Mouse (Mus musculus): ENCODE data around the gene Vcp. TPM values are rescaled to one million over a fixed set of nuclear protein-coding genes. Genes with fewer than 3 reads are reported as not detected.
"Not testable (repeated sequence)": the region's sequence is repeated elsewhere in the genome, so short reads cannot be mapped to it uniquely, and the experiment has no call there.

Vcp gene
- 384 and 390 TPM in 2 replicates for polyA plus RNA-seq (2011; ENCODE audit: insufficient read depth, insufficient read length, low read depth, missing spikeins)

- peak within 1 kb of the TSS; percentile 94 for H3K4me3 ChIP-seq (ENCODE audit: low read depth, low read length)
- not testable (repeated sequence) for H3K4me1 ChIP-seq (ENCODE audit: control insufficient read depth, insufficient read depth, low read length); H3K9me3 ChIP-seq (replicated peaks; ENCODE audit: control insufficient read depth, insufficient read depth, low read length, poor library complexity, severe bottlenecking); H3K27me3 ChIP-seq (ENCODE audit: control insufficient read depth, insufficient read depth, low read length, poor library complexity, severe bottlenecking)
- peak within 1 kb of the TSS; percentile 88 for H3K9ac ChIP-seq (ENCODE audit: low read depth, poor library complexity, severe bottlenecking)
- TF ChIP-seq POLR2A (IDR thresholded peaks at IDR 0.05; ENCODE audit: insufficient read depth, low read length) = peak; percentile 17
- peak within 1 kb of the TSS; percentile 85 for H3K27ac ChIP-seq (ENCODE audit: insufficient read depth, low read length)
- H3K36me3 ChIP-seq (ENCODE audit: control insufficient read depth, insufficient read depth, low read length, poor library complexity, severe bottlenecking) = peaks cover 13% of the 10 kb centered on the region
Observed at GRCm38 (mm10) chr4:43000141-43000986, at the start of gene Vcp. Gene Vcp, minus strand, starts transcription at chr4:43000507.

GRCm38 (mm10) chr4:43047231-43047630 is 46.9 kb upstream of the Vcp start:
- TF ChIP-seq CTCF (IDR thresholded peaks at IDR 0.05; ENCODE audit: low read depth, low read length) (no peak), POLR2A (IDR thresholded peaks at IDR 0.05; ENCODE audit: insufficient read depth, low read length) (no peak), EP300 (IDR thresholded peaks at IDR 0.05; ENCODE audit: insufficient read depth, low read depth, low read length) (no peak)
- H3K4me3 ChIP-seq (ENCODE audit: low read depth, low read length) = no peak overlapping the region
- no peaks in the 10 kb centered on the region for H3K9me3 ChIP-seq (replicated peaks; ENCODE audit: control insufficient read depth, insufficient read depth, low read length, poor library complexity, severe bottlenecking)
- no peak overlapping the region for H3K27ac ChIP-seq (ENCODE audit: insufficient read depth, low read length)
- H3K4me1 ChIP-seq (ENCODE audit: control insufficient read depth, insufficient read depth, low read length) = no peaks in the 10 kb centered on the region
- H3K36me3 ChIP-seq (ENCODE audit: control insufficient read depth, insufficient read depth, low read length, poor library complexity, severe bottlenecking) = no peaks in the 10 kb centered on the region
- H3K27me3 ChIP-seq (ENCODE audit: control insufficient read depth, insufficient read depth, low read length, poor library complexity, severe bottlenecking) = no peaks in the 10 kb centered on the region
- H3K9ac ChIP-seq (ENCODE audit: low read depth, poor library complexity, severe bottlenecking) = no peak overlapping the region

GRCm38 (mm10) chr4:43046607-43047006 is 46.3 kb upstream of the Vcp start:
- TF ChIP-seq POLR2A (IDR thresholded peaks at IDR 0.05; ENCODE audit: insufficient read depth, low read length) (no peak), EP300 (IDR thresholded peaks at IDR 0.05; ENCODE audit: insufficient read depth, low read depth, low read length) (no peak), CTCF (IDR thresholded peaks at IDR 0.05; ENCODE audit: low read depth, low read length) (no peak)
- Histone ChIP-seq H3K4me3 (ENCODE audit: low read depth, low read length) (no peak overlapping the region), H3K27ac (ENCODE audit: insufficient read depth, low read length) (no peak overlapping the region), H3K36me3 (ENCODE audit: control insufficient read depth, insufficient read depth, low read length, poor library complexity, severe bottlenecking) (no peaks in the 10 kb centered on the region), H3K9me3 (replicated peaks; ENCODE audit: control insufficient read depth, insufficient read depth, low read length, poor library complexity, severe bottlenecking) (no peaks in the 10 kb centered on the region), H3K4me1 (ENCODE audit: control insufficient read depth, insufficient read depth, low read length) (no peaks in the 10 kb centered on the region), H3K9ac (ENCODE audit: low read depth, poor library complexity, severe bottlenecking) (no peak overlapping the region), H3K27me3 (ENCODE audit: control insufficient read depth, insufficient read depth, low read length, poor library complexity, severe bottlenecking) (no peaks in the 10 kb centered on the region)

- no peaks in the 10 kb centered on the region for H3K9me3 ChIP-seq (replicated peaks; ENCODE audit: control insufficient read depth, insufficient read depth, low read length, poor library complexity, severe bottlenecking)
- TF ChIP-seq CTCF (IDR thresholded peaks at IDR 0.05; ENCODE audit: low read depth, low read length) (no peak), POLR2A (IDR thresholded peaks at IDR 0.05; ENCODE audit: insufficient read depth, low read length) (no peak), EP300 (IDR thresholded peaks at IDR 0.05; ENCODE audit: insufficient read depth, low read depth, low read length) (no peak)
- H3K36me3 ChIP-seq (ENCODE audit: control insufficient read depth, insufficient read depth, low read length, poor library complexity, severe bottlenecking) = no peaks in the 10 kb centered on the region
- no peaks in the 10 kb centered on the region for H3K27me3 ChIP-seq (ENCODE audit: control insufficient read depth, insufficient read depth, low read length, poor library complexity, severe bottlenecking)
- H3K4me1 ChIP-seq (ENCODE audit: control insufficient read depth, insufficient read depth, low read length) = no peaks in the 10 kb centered on the region
- H3K4me3 ChIP-seq (ENCODE audit: low read depth, low read length) = peak within 1 kb of the TSS; percentile 73
- H3K9ac ChIP-seq (ENCODE audit: low read depth, poor library complexity, severe bottlenecking) = no peak within 1 kb of the TSS
- H3K27ac ChIP-seq (ENCODE audit: insufficient read depth, low read length) = peak within 1 kb of the TSS; percentile 22; the same call in 1 of the 2 replicates
Observed at GRCm38 (mm10) chr4:43045659-43046302, 45.5 kb upstream of the Vcp start, which contains the start of gene Fam214b. Gene Fam214b, minus strand, starts transcription at chr4:43046220.

- no peaks in the 10 kb centered on the region for H3K27me3 ChIP-seq (ENCODE audit: control insufficient read depth, insufficient read depth, low read length, poor library complexity, severe bottlenecking)
- H3K4me1 ChIP-seq (ENCODE audit: control insufficient read depth, insufficient read depth, low read length) = no peaks in the 10 kb centered on the region
- no peaks in the 10 kb centered on the region for H3K9me3 ChIP-seq (replicated peaks; ENCODE audit: control insufficient read depth, insufficient read depth, low read length, poor library complexity, severe bottlenecking)
- H3K9ac ChIP-seq (ENCODE audit: low read depth, poor library complexity, severe bottlenecking) = no peak overlapping the region
- TF ChIP-seq CTCF (IDR thresholded peaks at IDR 0.05; ENCODE audit: low read depth, low read length) (no peak), POLR2A (IDR thresholded peaks at IDR 0.05; ENCODE audit: insufficient read depth, low read length) (no peak), EP300 (IDR thresholded peaks at IDR 0.05; ENCODE audit: insufficient read depth, low read depth, low read length) (no peak)
- peak overlapping the region; percentile 22; the same call in 1 of the 2 replicates for H3K27ac ChIP-seq (ENCODE audit: insufficient read depth, low read length)
- H3K4me3 ChIP-seq (ENCODE audit: low read depth, low read length) = peak overlapping the region; percentile 59
- H3K36me3 ChIP-seq (ENCODE audit: control insufficient read depth, insufficient read depth, low read length, poor library complexity, severe bottlenecking) = no peaks in the 10 kb centered on the region
Observed at GRCm38 (mm10) chr4:43045285-43045658, 45.0 kb upstream of the Vcp start.

- no peaks in the 10 kb centered on the region for H3K9me3 ChIP-seq (replicated peaks; ENCODE audit: control insufficient read depth, insufficient read depth, low read length, poor library complexity, severe bottlenecking)
- H3K27me3 ChIP-seq (ENCODE audit: control insufficient read depth, insufficient read depth, low read length, poor library complexity, severe bottlenecking) = no peaks in the 10 kb centered on the region
- no peak overlapping the region for H3K4me3 ChIP-seq (ENCODE audit: low read depth, low read length)
- H3K36me3 ChIP-seq (ENCODE audit: control insufficient read depth, insufficient read depth, low read length, poor library complexity, severe bottlenecking) = no peaks in the 10 kb centered on the region
- no peaks in the 10 kb centered on the region for H3K4me1 ChIP-seq (ENCODE audit: control insufficient read depth, insufficient read depth, low read length)
- H3K27ac ChIP-seq (ENCODE audit: insufficient read depth, low read length) = 0 out of 2 replicates have a peak overlapping the region, but pooled peaks have one; percentile 58
- TF ChIP-seq CTCF (IDR thresholded peaks at IDR 0.05; ENCODE audit: low read depth, low read length) = no peak
- no peak for TF ChIP-seq EP300 (IDR thresholded peaks at IDR 0.05; ENCODE audit: insufficient read depth, low read depth, low read length)
- no peak for TF ChIP-seq POLR2A (IDR thresholded peaks at IDR 0.05; ENCODE audit: insufficient read depth, low read length)
- no peak overlapping the region for H3K9ac ChIP-seq (ENCODE audit: low read depth, poor library complexity, severe bottlenecking)
Observed at GRCm38 (mm10) chr4:43044673-43045072, 44.4 kb upstream of the Vcp start.

All from ES-Bruce4 (cell line).